Mouse (Mus musculus) lung, embryonic 14.5 days (tissue): ENCODE results near the gene Klhl9. TPM values are rescaled to one million over a fixed set of nuclear protein-coding genes. Genes with fewer than 3 reads are reported as not detected.

Experiments
- ATAC-seq: fragments of 200-750 bp; cut with Nextera tagmentation; 2 replicates; pipeline ENCODE4 v1.8.0; 2017; ENCODE audit warnings: mild to moderate bottlenecking, moderate TSS enrichment, moderate library complexity; ENCODE audit not compliant: insufficient read depth
- DNase-seq: peaks from one replicate; pipeline ENCODE4 v3.0.0-alpha.2; 2015
- H3K27ac ChIP-seq: fragments of 300-500 bp; sonication (generic); 2 replicates; pipeline ENCODE4 v1.5.1; 2014; ENCODE audit warnings: low read depth, mild to moderate bottlenecking, moderate library complexity
- H3K27me3 ChIP-seq: fragments of 300-500 bp; sonication (generic); 2 replicates; pipeline ENCODE4 v1.6.1; 2014; ENCODE audit warnings: low read length, control low read depth; ENCODE audit not compliant: insufficient read depth
- H3K36me3 ChIP-seq: fragments of 300-500 bp; sonication (generic); 2 replicates; pipeline ENCODE4 v1.6.1; 2014; ENCODE audit warnings: control low read depth; ENCODE audit not compliant: insufficient read depth
- H3K4me1 ChIP-seq: fragments of 300-500 bp; sonication (generic); 2 replicates; pipeline ENCODE4 v1.6.1; 2014; ENCODE audit warnings: antibody characterized with exemption, control low read depth; ENCODE audit not compliant: insufficient read depth
- H3K4me2 ChIP-seq: fragments of 300-500 bp; sonication (generic); 2 replicates; pipeline ENCODE4 v1.6.1; 2014; ENCODE audit warnings: mild to moderate bottlenecking
- H3K4me3 ChIP-seq: fragments of 300-500 bp; sonication (generic); 2 replicates; pipeline ENCODE4 v1.5.1; 2014; ENCODE audit warnings: low read depth, low read length
- H3K9ac ChIP-seq: fragments of 300-500 bp; sonication (generic); 2 replicates; pipeline ENCODE4 v1.6.1; 2014
- H3K9me3 ChIP-seq: fragments of 300-500 bp; sonication (generic); 2 replicates; pipeline ENCODE4 v1.6.1; 2016; ENCODE audit warnings: low read depth, low read length, control low read depth
- CTCF ChIP-seq: IDR thresholded peaks from 2 replicates; pipeline ENCODE4 v1.5.1; 2016; ENCODE audit warnings: antibody characterized with exemption, low read depth
- WGBS: fragments of 180-500 bp; shearing (Covaris S2); extraction: QIAGEN DNeasy Blood & Tissue Kit; methylation state at CpG from one replicate; pipeline ENCODE4 v1.1.7; 2014; 5-methylcytosine and 5-hydroxymethylcytosine counted together
- polyA plus RNA-seq: library from polyadenylated mRNA; unstranded; fragments of >200 nt; fragmentation: Nextera tagmentation; extraction: Ambion mirVana; gene quantifications from 2 replicates; pipeline ENCODE4 v1.2.1, GENCODE M21; 2014

Gene Klhl9
- polyA plus RNA-seq, 1 experiment from 2014 or later, result 117 TPM

DNA sequence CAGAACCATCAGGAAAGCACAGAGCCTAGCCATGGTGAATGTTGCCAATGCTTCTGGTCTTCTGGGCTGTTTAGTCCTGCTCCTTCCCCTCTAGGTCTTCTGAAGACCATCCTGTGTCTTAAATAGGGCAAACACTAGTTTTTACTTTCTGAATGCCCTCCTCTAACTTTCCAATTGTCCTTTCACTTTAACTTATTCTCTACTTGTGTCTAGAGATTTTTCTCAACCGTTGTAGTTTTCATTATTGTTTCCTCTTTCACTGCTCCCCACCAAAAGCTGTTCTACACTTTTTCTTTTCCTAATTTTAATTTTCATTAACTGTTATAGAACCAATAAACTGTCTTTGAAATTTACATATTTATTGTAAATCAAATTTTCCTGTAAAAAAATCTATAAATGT lies 45.4 kb downstream of the Klhl9 start, which contains the start of gene Ifna16:
Ifna16 (minus strand) TSS at position 101 of the 400 bp plus-strand sequence.
- Histone ChIP-seq H3K4me2 (no peak within 1 kb of the TSS), H3K4me1 (no peaks in the 10 kb centered on the region), H3K36me3 (no peaks in the 10 kb centered on the region), H3K9me3 (no peaks in the 10 kb centered on the region), H3K9ac (no peak within 1 kb of the TSS), H3K27me3 (no peaks in the 10 kb centered on the region), H3K4me3 (no peak within 1 kb of the TSS), H3K27ac (no peak within 1 kb of the TSS)
- DNase-seq (no peak), ATAC-seq (no peak)
- no peak for TF ChIP-seq CTCF
- 81% methylated on average over 1 of the region's 1 CpGs for WGBS

Other genes with a start within 250 kb of the Klhl9 start
- not detected in 2 replicates for gene Ifnb1, start 199.7 kb downstream of the Klhl9 start, polyA plus RNA-seq
- gene Ifna15, start 164.2 kb downstream of the Klhl9 start, polyA plus RNA-seq, result not detected in 2 replicates
- not detected in 2 replicates for gene Ifna14, start 150.7 kb downstream of the Klhl9 start, polyA plus RNA-seq
- gene Ifna9, start 130.1 kb downstream of the Klhl9 start, polyA plus RNA-seq, result not detected in 2 replicates
- not detected in 2 replicates for gene Ifna12, start 119.1 kb downstream of the Klhl9 start, polyA plus RNA-seq
- gene C87499, start 88.1 kb downstream of the Klhl9 start, polyA plus RNA-seq, result not detected in 2 replicates
- gene Ifna13, start 78.0 kb downstream of the Klhl9 start, polyA plus RNA-seq, result not detected in 2 replicates
- gene Ifna16, start 45.5 kb downstream of the Klhl9 start, polyA plus RNA-seq, result not detected in 2 replicates
- not detected in 2 replicates for gene Ifna2, start 38.6 kb downstream of the Klhl9 start, polyA plus RNA-seq
- gene Ifnab, start 31.1 kb downstream of the Klhl9 start, polyA plus RNA-seq, result not detected in 2 replicates
- gene Gm26566, start 660 bp downstream of the Klhl9 start, polyA plus RNA-seq, result 1.1 TPM in 2 replicates
- not detected in 2 replicates for gene Gm13271, start 32.4 kb upstream of the Klhl9 start, polyA plus RNA-seq
- gene Gm13283, start 37.7 kb upstream of the Klhl9 start, polyA plus RNA-seq, result 0.27 and 0.33 TPM in 2 replicates
- gene Gm13290, start 51.4 kb upstream of the Klhl9 start, polyA plus RNA-seq, result 0.60 TPM in 1 of 2 replicates, not detected in the other
- gene Gm13289, start 54.5 kb upstream of the Klhl9 start, polyA plus RNA-seq, result not detected in 2 replicates
- not detected in 2 replicates for gene Gm13272, start 57.4 kb upstream of the Klhl9 start, polyA plus RNA-seq
- gene Ifnz, start 59.7 kb upstream of the Klhl9 start, polyA plus RNA-seq, result 0.14 and 0.26 TPM in 2 replicates
- gene Gm13276, start 63.2 kb upstream of the Klhl9 start, polyA plus RNA-seq, result not detected in 2 replicates
- gene Gm13277, start 66.2 kb upstream of the Klhl9 start, polyA plus RNA-seq, result not detected in 2 replicates
- not detected in 2 replicates for gene Gm13278, start 69.1 kb upstream of the Klhl9 start, polyA plus RNA-seq
- gene Gm13275, start 72.0 kb upstream of the Klhl9 start, polyA plus RNA-seq, result not detected in 2 replicates
- gene Gm13279, start 74.9 kb upstream of the Klhl9 start, polyA plus RNA-seq, result not detected in 2 replicates
- 1.2 and 1.7 TPM in 2 replicates for gene Gm13285, start 77.2 kb upstream of the Klhl9 start, polyA plus RNA-seq
- gene Gm13287, start 80.8 kb upstream of the Klhl9 start, polyA plus RNA-seq, result not detected in 2 replicates
- gene Gm13288, start 83.1 kb upstream of the Klhl9 start, polyA plus RNA-seq, result 0.09 TPM in 1 of 2 replicates, not detected in the other
- not detected in 2 replicates for gene Ifna7, start 93.8 kb upstream of the Klhl9 start, polyA plus RNA-seq
- not detected in 2 replicates for gene Ifna11, start 97.5 kb upstream of the Klhl9 start, polyA plus RNA-seq
- gene Ifna6, start 105.0 kb upstream of the Klhl9 start, polyA plus RNA-seq, result not detected in 2 replicates
- gene Ifna5, start 113.1 kb upstream of the Klhl9 start, polyA plus RNA-seq, result not detected in 2 replicates
- gene Ifna4, start 119.4 kb upstream of the Klhl9 start, polyA plus RNA-seq, result not detected in 2 replicates
- gene Ifna1, start 127.6 kb upstream of the Klhl9 start, polyA plus RNA-seq, result not detected in 2 replicates
- not detected in 2 replicates for gene Ifne, start 157.7 kb upstream of the Klhl9 start, polyA plus RNA-seq